Mouse (Mus musculus) bone marrow, adult 2 months (tissue): Measurements from ENCODE around the gene Ankrd13b.

Experiments used
- CTCF ChIP-seq: fragments of 200-500 bp; IDR thresholded peaks from 2 replicates; pipeline ENCODE4 v1.5.1; 2011; ENCODE audit warnings: low read length, control low read depth; ENCODE audit not compliant: control insufficient read depth, insufficient read depth
- POLR2A ChIP-seq: fragments of 200-500 bp; IDR thresholded peaks from 2 replicates; pipeline ENCODE4 v1.6.1; 2011; ENCODE audit warnings: low read depth, mild to moderate bottlenecking, control low read depth, low read length, borderline replicate concordance; ENCODE audit not compliant: control insufficient read depth

DNA sequence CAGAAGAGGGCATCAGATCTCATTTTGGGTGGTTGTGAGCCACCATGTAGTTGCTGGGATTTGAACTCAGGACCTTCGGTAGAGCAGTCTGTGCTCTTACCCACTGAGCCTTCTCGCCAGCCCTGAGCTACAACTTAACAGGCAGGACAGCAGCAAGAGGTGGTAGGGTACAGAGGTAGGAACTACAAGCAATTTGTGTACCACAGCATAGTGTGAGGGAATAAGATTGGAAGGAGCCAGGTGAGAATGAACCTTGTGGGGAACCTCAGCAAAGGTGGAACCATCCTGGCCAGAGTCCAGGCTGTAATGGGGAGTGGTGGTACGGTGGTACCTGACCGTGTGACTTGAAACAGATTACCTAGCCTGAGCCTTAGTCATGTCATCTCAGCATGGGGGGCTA lies 12.5 kb upstream of the Ankrd13b start:
- TF ChIP-seq CTCF (no peak), POLR2A (no peak)
